Comparison of ENCODE assay signal across 21 mouse cellular contexts in the genomic region with DNA sequence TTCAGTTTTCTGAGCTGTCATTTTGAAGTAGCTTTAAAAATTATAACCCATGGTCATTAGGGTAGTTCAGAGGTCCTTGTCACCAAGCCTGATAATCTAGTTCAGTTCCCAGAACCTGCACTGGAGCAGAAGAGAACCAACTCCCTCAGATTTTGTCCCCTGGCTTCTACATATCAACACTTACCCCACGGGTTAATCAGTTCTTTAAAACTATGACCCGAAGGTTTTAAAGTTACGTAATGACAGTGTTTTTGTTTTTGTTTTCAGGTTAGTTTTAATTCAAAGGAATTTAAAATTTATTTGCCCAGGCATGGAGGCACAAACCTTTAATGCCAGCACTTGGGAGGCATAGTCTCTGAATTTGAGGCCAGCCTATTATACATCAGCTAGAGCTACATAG. TPM values are rescaled to one million over a fixed set of nuclear protein-coding genes. Genes with fewer than 3 reads are reported as not detected.
DNase-seq lines count a peak whose midpoint lies in the region; ATAC-seq and TF ChIP-seq lines count a peak whose summit lies in the region.
"Had no signal": no experiment of that assay in that cellular context is flagged by ENCODE, and none has a peak within 500 bp of the region (broad histone marks: within the 10 kb centered on the region; RNA-seq: fewer than 3 reads in every experiment).

No protein-coding gene starts in this region.

- H3K36me3 ChIP-seq in kidney, adult 2 months (ENCODE audit: control insufficient read depth, insufficient read depth, low read length), result no peaks in the 10 kb centered on the region
- peaks cover 3% of the 10 kb centered on the region; the same call in 1 of the 2 replicates for H3K36me3 ChIP-seq in liver, adult 2 months (ENCODE audit: control insufficient read depth, insufficient read depth, low read length)
- H3K36me3 ChIP-seq in liver, embryonic 12.5 days, result peaks cover 68% of the 10 kb centered on the region
- H3K36me3 ChIP-seq: embryonic facial prominence, embryonic 15.5 days had no signal

- no peak overlapping the region for H3K4me2 ChIP-seq in liver, embryonic 12.5 days
- H3K4me2 ChIP-seq: embryonic facial prominence, embryonic 13.5 days; embryonic facial prominence, embryonic 15.5 days; forebrain, embryonic 12.5 days had no signal

- no peaks in the 10 kb centered on the region for H3K9me3 ChIP-seq in liver, embryonic 12.5 days (replicated peaks)
- H3K9me3 ChIP-seq: embryonic facial prominence, embryonic 15.5 days; forebrain, embryonic 10.5 days; forebrain, embryonic 12.5 days had no signal

- no peak overlapping the region for H3K4me3 ChIP-seq in kidney, adult 2 months (ENCODE audit: insufficient read depth, low read depth, low read length)
- no peak overlapping the region for H3K4me3 ChIP-seq in liver, adult 2 months (ENCODE audit: insufficient read depth, low read depth, low read length)
- H3K4me3 ChIP-seq in liver, embryonic 12.5 days, result no peak overlapping the region
- H3K4me3 ChIP-seq: embryonic facial prominence, embryonic 13.5 days; embryonic facial prominence, embryonic 15.5 days; erythroblast, embryonic 14.5 days; forebrain, embryonic 10.5 days; forebrain, embryonic 12.5 days had no signal

- peaks cover 24% of the 10 kb centered on the region; the same call in 1 of the 2 replicates for H3K4me1 ChIP-seq in kidney, adult 2 months (ENCODE audit: control insufficient read depth, insufficient read depth, low read length)
- H3K4me1 ChIP-seq in liver, adult 2 months (ENCODE audit: control insufficient read depth, insufficient read depth, low read length), result peaks cover 23% of the 10 kb centered on the region; the same call in 1 of the 2 replicates
- peaks cover 86% of the 10 kb centered on the region for H3K4me1 ChIP-seq in liver, embryonic 12.5 days
- H3K4me1 ChIP-seq: embryonic facial prominence, embryonic 13.5 days; embryonic facial prominence, embryonic 15.5 days; forebrain, embryonic 10.5 days; forebrain, embryonic 12.5 days had no signal

- ATAC-seq in liver, embryonic 12.5 days, result no peak
- ATAC-seq: forebrain, embryonic 14.5 days; forebrain, embryonic 16.5 days had no signal

- TF ChIP-seq POLR2A in kidney, adult 2 months (IDR thresholded peaks at IDR 0.05; ENCODE audit: low read depth, low read length), result no peak
- TF ChIP-seq POLR2A in liver, adult 2 months (IDR thresholded peaks at IDR 0.05; ENCODE audit: extremely low read depth, insufficient read depth, low read length), result no peak

- H3K27ac ChIP-seq in kidney, adult 2 months (ENCODE audit: insufficient read depth, low read depth, low read length), result peak overlapping the region; percentile 66; the same call in 1 of the 2 replicates
- peak overlapping the region; percentile 32 for H3K27ac ChIP-seq in liver, adult 2 months (replicated peaks; ENCODE audit: insufficient read depth, low read depth, low read length)
- no peak overlapping the region for H3K27ac ChIP-seq in liver, embryonic 12.5 days
- H3K27ac ChIP-seq: embryonic facial prominence, embryonic 13.5 days; embryonic facial prominence, embryonic 15.5 days; forebrain, embryonic 10.5 days; forebrain, embryonic 12.5 days had no signal

- no peak overlapping the region for H3K9ac ChIP-seq in liver, adult 2 months (ENCODE audit: low read depth, low read length)
- no peak overlapping the region for H3K9ac ChIP-seq in liver, embryonic 12.5 days
- H3K9ac ChIP-seq: embryonic facial prominence, embryonic 13.5 days; embryonic facial prominence, embryonic 15.5 days; forebrain, embryonic 12.5 days had no signal

- H3K79me2 ChIP-seq in liver, adult 2 months (ENCODE audit: control insufficient read depth, insufficient read depth, low read length), result peaks cover 48% of the 10 kb centered on the region

- no peaks in the 10 kb centered on the region for H3K27me3 ChIP-seq in kidney, adult 2 months (replicated peaks; ENCODE audit: control insufficient read depth, insufficient read depth, low read length)
- H3K27me3 ChIP-seq in liver, adult 2 months (ENCODE audit: control insufficient read depth, insufficient read depth, low read length), result no peaks in the 10 kb centered on the region
- no peaks in the 10 kb centered on the region for H3K27me3 ChIP-seq in liver, embryonic 12.5 days (replicated peaks)
- H3K27me3 ChIP-seq: embryonic facial prominence, embryonic 13.5 days; embryonic facial prominence, embryonic 15.5 days; forebrain, embryonic 12.5 days had no signal

- WGBS in kidney, adult 2 months, result 42% methylated on average over 3 of the region's 3 CpGs
- 27% methylated on average over 3 of the region's 3 CpGs for WGBS in liver, adult 2 months
- WGBS in liver, embryonic 12.5 days (ENCODE audit: insufficient replicate concordance), result 72% methylated on average over 3 of the region's 3 CpGs

- peak; percentile 65 for DNase-seq in kidney, adult 2 months
- no peak for DNase-seq in kidney, adult 18-20 months
- peak; percentile 69 for DNase-seq in liver, adult 2 months (ENCODE audit: extremely low read depth, low read depth, low spot score)
- DNase-seq: adrenal gland, adult 2 months; adrenal gland, postnatal 10 days; adrenal gland, postnatal 25 days; cerebellum, adult 11 months; cerebellum, adult 18-20 months; cerebellum, adult 8-10 months; cerebellum, adult 9-11 months; cerebellum, postnatal 14 days; cerebellum, postnatal 36 days; embryo, embryonic 11 days had no signal

- TF ChIP-seq CTCF in kidney, adult 2 months (conservative IDR thresholded peaks at IDR 0.05; ENCODE audit: insufficient read depth, insufficient read length, low read depth, low read length), result no peak
- no peak for TF ChIP-seq CTCF in liver, adult 2 months (IDR thresholded peaks at IDR 0.05; ENCODE audit: low read depth, low read length)

RNA-seq across cellular contexts. Expression of a gene that starts 12.6 kb away (rescaled TPM):
- 63.0 and 64.9 TPM in 2 replicates for polyA plus RNA-seq in kidney, adult 2 months (2012; rRNA removed)
- total RNA-seq in liver, adult 2 months (2014; rRNA removed), result 22.5 and 26.0 TPM in 2 replicates
- polyA plus RNA-seq in liver, adult 2 months (2012; rRNA removed), result 27.2 and 30.7 TPM in 2 replicates
- 109 and 111 TPM in 2 replicates for polyA plus RNA-seq in liver, embryonic 12.5 days (2016; fragmentation: Nextera tagmentation; extraction: Ambion mirVana)
